Mouse (Mus musculus) neural tube, embryonic 13.5 days (tissue): ENCODE data around the gene Tmsb10. TPM values are rescaled to one million over a fixed set of nuclear protein-coding genes. Genes with fewer than 3 reads are reported as not detected.
A peak's percentile ranks its signal among the peaks of the same experiment; 100 is the strongest.

Source experiments
- ATAC-seq: fragments of 200-750 bp; cut with Nextera tagmentation; 2 replicates; pipeline ENCODE4 v1.8.0; 2017; ENCODE audit warnings: low read depth, mild to moderate bottlenecking, moderate TSS enrichment, moderate library complexity
- H3K27ac ChIP-seq: fragments of 300-500 bp; sonication (generic); replicated peaks from 2 replicates; pipeline ENCODE4 v1.5.1; 2015; ENCODE audit warnings: moderate library complexity, mild to moderate bottlenecking, inconsistent platforms
- H3K27me3 ChIP-seq: fragments of 300-500 bp; sonication (generic); 2 replicates; pipeline ENCODE4 v1.6.1; 2015; ENCODE audit warnings: mild to moderate bottlenecking, inconsistent platforms
- H3K36me3 ChIP-seq: fragments of 300-500 bp; sonication (generic); 2 replicates; pipeline ENCODE4 v1.6.1; 2015; ENCODE audit warnings: mild to moderate bottlenecking, inconsistent platforms
- H3K4me1 ChIP-seq: fragments of 300-500 bp; sonication (generic); replicated peaks from 2 replicates; pipeline ENCODE4 v1.6.1; 2015; ENCODE audit warnings: inconsistent platforms
- H3K4me2 ChIP-seq: fragments of 300-500 bp; sonication (generic); 2 replicates; pipeline ENCODE4 v1.6.1; 2015; ENCODE audit warnings: inconsistent platforms, mild to moderate bottlenecking, moderate library complexity
- H3K4me3 ChIP-seq: fragments of 300-500 bp; sonication (generic); 2 replicates; pipeline ENCODE4 v1.5.1; 2015; ENCODE audit warnings: mild to moderate bottlenecking, inconsistent platforms
- H3K9ac ChIP-seq: fragments of 300-500 bp; sonication (generic); 2 replicates; pipeline ENCODE4 v1.6.1; 2015; ENCODE audit warnings: moderate library complexity, mild to moderate bottlenecking, inconsistent platforms
- H3K9me3 ChIP-seq: fragments of 300-500 bp; sonication (generic); 2 replicates; pipeline ENCODE4 v1.6.1; 2016; ENCODE audit warnings: inconsistent platforms
- WGBS: fragments of 180-500 bp; shearing (Covaris S2); methylation state at CpG from one replicate; pipeline ENCODE4 v1.1.7; 2015; 5-methylcytosine and 5-hydroxymethylcytosine counted together
- polyA plus RNA-seq: library from polyadenylated mRNA; unstranded; fragments of >200 nt; fragmentation: Nextera tagmentation; extraction: Ambion mirVana; gene quantifications from 2 replicates; pipeline ENCODE4 v1.2.1, GENCODE M21; 2015

Tmsb10 gene
- polyA plus RNA-seq, 1 experiment from 2014 or later: 5,080 TPM

GRCm38 (mm10) chr6:72954786-72955185 lies 3.8 kb downstream of the Tmsb10 start:
- Histone ChIP-seq H3K4me1 (peaks cover 31% of the 10 kb centered on the region), H3K4me2 (no peak overlapping the region), H3K4me3 (no peak overlapping the region), H3K36me3 (0 out of 2 replicates have a peak, but pooled peaks cover 3% of the 10 kb centered on the region), H3K27ac (peak overlapping the region; percentile 96), H3K9ac (no peak overlapping the region), H3K9me3 (no peaks in the 10 kb centered on the region), H3K27me3 (no peaks in the 10 kb centered on the region)
- 67% methylated on average over 7 of the region's 7 CpGs for WGBS
- no peak for ATAC-seq

GRCm38 (mm10) chr6:72952967-72953366 lies 5.6 kb downstream of the Tmsb10 start:
- Histone ChIP-seq H3K9ac (no peak overlapping the region), H3K4me2 (no peak overlapping the region), H3K27me3 (no peaks in the 10 kb centered on the region), H3K9me3 (no peaks in the 10 kb centered on the region), H3K27ac (no peak overlapping the region), H3K4me1 (peaks cover 25% of the 10 kb centered on the region), H3K36me3 (0 out of 2 replicates have a peak, but pooled peaks cover 3% of the 10 kb centered on the region), H3K4me3 (no peak overlapping the region)
- no peak for ATAC-seq
- WGBS: 65% methylated on average over 2 of the region's 2 CpGs

GRCm38 (mm10) chr6:72952221-72952620 lies 6.3 kb downstream of the Tmsb10 start:
- Histone ChIP-seq H3K4me2 (no peak overlapping the region), H3K4me1 (peaks cover 25% of the 10 kb centered on the region), H3K27me3 (no peaks in the 10 kb centered on the region), H3K36me3 (0 out of 2 replicates have a peak, but pooled peaks cover 3% of the 10 kb centered on the region), H3K27ac (peak overlapping the region; percentile 14; the same call in 1 of the 2 replicates), H3K9me3 (no peaks in the 10 kb centered on the region), H3K4me3 (no peak overlapping the region), H3K9ac (no peak overlapping the region)
- no peak for ATAC-seq
- WGBS: 77% methylated on average over 2 of the region's 2 CpGs

- Histone ChIP-seq H3K4me2 (no peak overlapping the region), H3K27me3 (no peaks in the 10 kb centered on the region), H3K4me3 (no peak overlapping the region), H3K9me3 (no peaks in the 10 kb centered on the region; the same call in 1 of the 2 replicates), H3K9ac (no peak overlapping the region), H3K4me1 (no peaks in the 10 kb centered on the region), H3K36me3 (no peaks in the 10 kb centered on the region), H3K27ac (no peak overlapping the region)
- WGBS: 85% methylated on average over 9 of the region's 9 CpGs
- ATAC-seq: no peak
Measured at GRCm38 (mm10) chr6:72949161-72949756, 9.3 kb downstream of the Tmsb10 start.

GRCm38 (mm10) chr6:72948392-72948791 lies 10.2 kb downstream of the Tmsb10 start:
- H3K4me3 ChIP-seq: no peak overlapping the region
- WGBS: 97% methylated on average over 3 of the region's 3 CpGs
- H3K27ac ChIP-seq: no peak overlapping the region
- no peaks in the 10 kb centered on the region for H3K27me3 ChIP-seq
- no peaks in the 10 kb centered on the region for H3K4me1 ChIP-seq
- H3K4me2 ChIP-seq: no peak overlapping the region
- no peak overlapping the region for H3K9ac ChIP-seq
- H3K9me3 ChIP-seq: no peaks in the 10 kb centered on the region; the same call in 1 of the 2 replicates
- H3K36me3 ChIP-seq: no peaks in the 10 kb centered on the region
- ATAC-seq: no peak

- no peak overlapping the region for H3K9ac ChIP-seq
- no peak overlapping the region for H3K4me2 ChIP-seq
- H3K27me3 ChIP-seq: no peaks in the 10 kb centered on the region
- no peak for ATAC-seq
- H3K27ac ChIP-seq: no peak overlapping the region
- 45% methylated on average over 6 of the region's 6 CpGs for WGBS
- no peak overlapping the region for H3K4me3 ChIP-seq
- H3K9me3 ChIP-seq: no peaks in the 10 kb centered on the region; the same call in 1 of the 2 replicates
- no peaks in the 10 kb centered on the region for H3K4me1 ChIP-seq
- no peaks in the 10 kb centered on the region for H3K36me3 ChIP-seq
Measured at GRCm38 (mm10) chr6:72947960-72948359, 10.6 kb downstream of the Tmsb10 start.

GRCm38 (mm10) chr6:72940493-72940892 lies 18.1 kb downstream of the Tmsb10 start:
- Histone ChIP-seq H3K27ac (no peak overlapping the region), H3K4me3 (no peak overlapping the region), H3K9ac (no peak overlapping the region), H3K27me3 (no peaks in the 10 kb centered on the region), H3K9me3 (no peaks in the 10 kb centered on the region), H3K4me2 (no peak overlapping the region), H3K36me3 (no peaks in the 10 kb centered on the region), H3K4me1 (no peaks in the 10 kb centered on the region)
- peak; percentile 61; the same call in 1 of the 2 replicates for ATAC-seq
- 15% methylated on average over 3 of the region's 3 CpGs for WGBS

GRCm38 (mm10) chr6:72937859-72938258 lies 20.7 kb downstream of the Tmsb10 start:
- no peak overlapping the region for H3K4me2 ChIP-seq
- no peak for ATAC-seq
- WGBS: 84% methylated on average over 5 of the region's 5 CpGs
- no peak overlapping the region for H3K4me3 ChIP-seq
- H3K36me3 ChIP-seq: no peaks in the 10 kb centered on the region
- no peak overlapping the region for H3K27ac ChIP-seq
- no peak overlapping the region for H3K9ac ChIP-seq
- H3K27me3 ChIP-seq: no peaks in the 10 kb centered on the region
- no peaks in the 10 kb centered on the region for H3K9me3 ChIP-seq
- no peaks in the 10 kb centered on the region for H3K4me1 ChIP-seq

- no peak overlapping the region for H3K4me2 ChIP-seq
- no peak for ATAC-seq
- WGBS: 91% methylated on average over 3 of the region's 3 CpGs
- no peaks in the 10 kb centered on the region for H3K27me3 ChIP-seq
- H3K27ac ChIP-seq: no peak overlapping the region
- no peak overlapping the region for H3K9ac ChIP-seq
- no peaks in the 10 kb centered on the region for H3K36me3 ChIP-seq
- H3K4me3 ChIP-seq: no peak overlapping the region
- no peaks in the 10 kb centered on the region for H3K9me3 ChIP-seq
- no peaks in the 10 kb centered on the region for H3K4me1 ChIP-seq
Measured at GRCm38 (mm10) chr6:72937430-72937829, 21.1 kb downstream of the Tmsb10 start.

- Histone ChIP-seq H3K4me2 (no peak overlapping the region), H3K27ac (no peak overlapping the region)
- WGBS: 84% methylated on average over 1 of the region's 1 CpGs
Measured at GRCm38 (mm10) chr6:72932955-72933354, 25.6 kb downstream of the Tmsb10 start.

GRCm38 (mm10) chr6:72931533-72931932 lies 27.0 kb downstream of the Tmsb10 start:
- Histone ChIP-seq H3K4me1 (no peaks in the 10 kb centered on the region), H3K27ac (no peak overlapping the region), H3K9me3 (no peaks in the 10 kb centered on the region), H3K36me3 (no peaks in the 10 kb centered on the region), H3K27me3 (no peaks in the 10 kb centered on the region), H3K4me3 (no peak overlapping the region), H3K4me2 (no peak overlapping the region), H3K9ac (no peak overlapping the region)
- 88% methylated on average over 3 of the region's 3 CpGs for WGBS
- ATAC-seq: no peak

More at GRCm38 (mm10) chr6:72932955-72933354, 25.6 kb downstream of the Tmsb10 start:
- Histone ChIP-seq H3K27me3 (no peaks in the 10 kb centered on the region), H3K4me3 (no peak overlapping the region), H3K9me3 (no peaks in the 10 kb centered on the region), H3K36me3 (no peaks in the 10 kb centered on the region), H3K9ac (no peak overlapping the region), H3K4me1 (no peaks in the 10 kb centered on the region)
- no peak for ATAC-seq

- Histone ChIP-seq H3K27me3 (no peaks in the 10 kb centered on the region), H3K27ac (no peak overlapping the region), H3K4me2 (no peak overlapping the region), H3K4me1 (no peaks in the 10 kb centered on the region), H3K36me3 (no peaks in the 10 kb centered on the region), H3K9me3 (no peaks in the 10 kb centered on the region), H3K9ac (no peak overlapping the region), H3K4me3 (no peak overlapping the region)
- WGBS: 91% methylated on average over 4 of the region's 4 CpGs
- no peak for ATAC-seq
Measured at GRCm38 (mm10) chr6:72929795-72930398, 28.7 kb downstream of the Tmsb10 start.
